Mouse (Mus musculus) lung, adult 2 months (tissue): Measurements from ENCODE around the gene Ensa.

Experiments used
- CTCF ChIP-seq: fragments of 200-500 bp; IDR thresholded peaks from 2 replicates; pipeline ENCODE4 v1.5.1; 2011; ENCODE audit warnings: mild to moderate bottlenecking, low read length, control low read depth; ENCODE audit not compliant: insufficient read depth
- POLR2A ChIP-seq: fragments of 200-500 bp; IDR thresholded peaks from 2 replicates; pipeline ENCODE4 v1.6.1; 2011; ENCODE audit warnings: low read depth, mild to moderate bottlenecking, control low read depth, low read length, borderline replicate concordance; ENCODE audit errors: extremely low read depth

GRCm38 (mm10) chr3:95601287-95601686 is 23.5 kb upstream of the Ensa start:
- no peak for TF ChIP-seq CTCF
- TF ChIP-seq POLR2A = no peak
